Mouse (Mus musculus): Measurements from ENCODE around the gene Cers3.

The Cers3 gene

DNA sequence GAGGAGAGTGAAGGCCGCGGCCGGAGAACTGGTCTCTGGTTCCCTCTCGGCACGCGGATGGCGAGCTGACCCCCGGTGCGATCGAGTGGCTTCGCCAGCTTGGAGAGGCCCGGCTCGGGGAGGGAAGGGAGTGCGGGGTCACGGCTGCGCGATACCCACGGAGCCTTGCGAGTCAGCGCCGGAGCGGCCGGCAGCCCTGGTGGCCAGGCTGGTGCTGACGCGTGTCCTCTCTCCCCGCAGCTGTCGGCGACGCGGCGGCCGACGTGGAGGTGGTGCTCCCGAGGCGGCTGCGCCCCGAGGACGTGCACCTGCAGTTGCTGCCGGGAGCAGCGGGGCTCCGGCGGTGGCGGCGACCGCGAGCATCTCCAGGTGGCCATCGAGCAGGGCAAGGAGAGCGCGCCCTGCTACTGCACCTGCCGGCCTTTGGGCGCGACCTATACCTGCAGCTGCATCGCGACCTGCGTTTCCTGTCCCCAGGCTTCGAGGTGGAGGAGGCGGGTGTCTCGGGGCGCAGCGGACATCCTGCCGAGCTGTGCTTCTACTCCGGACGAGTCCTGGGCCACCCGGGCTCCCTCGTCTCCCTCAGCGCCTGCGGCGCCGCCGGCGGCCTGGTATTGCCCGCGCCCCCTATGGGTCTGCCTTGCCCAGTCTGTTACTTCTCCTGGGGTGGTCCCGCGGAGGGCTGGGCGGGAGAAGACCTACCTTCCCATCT lies 96.9 kb downstream of the Cers3 start:
- peak; percentile 67 for DNase-seq (ENCODE audit: low spot score)

DNA sequence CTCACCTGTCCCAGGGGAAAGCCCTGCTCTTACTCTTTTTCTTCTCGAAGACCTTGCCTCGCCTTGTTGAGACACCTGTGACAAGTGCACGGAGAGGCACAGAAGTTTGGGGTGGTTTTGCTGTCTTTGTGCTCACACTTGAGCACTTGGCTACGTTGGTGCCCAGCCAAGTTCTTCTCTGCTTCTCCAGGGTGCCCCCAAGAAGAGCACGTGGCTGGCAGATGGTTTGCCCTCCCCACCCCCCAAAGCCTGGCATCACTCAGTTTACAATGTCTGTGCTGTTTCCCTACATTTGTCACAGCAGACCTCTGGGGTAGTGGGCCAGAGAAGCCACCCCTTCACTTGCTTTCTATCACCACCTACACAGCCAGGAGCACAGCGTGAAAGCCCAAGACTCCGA lies 97.9 kb downstream of the Cers3 start:
- DNase-seq (ENCODE audit: low spot score): peak; percentile 47

DNA sequence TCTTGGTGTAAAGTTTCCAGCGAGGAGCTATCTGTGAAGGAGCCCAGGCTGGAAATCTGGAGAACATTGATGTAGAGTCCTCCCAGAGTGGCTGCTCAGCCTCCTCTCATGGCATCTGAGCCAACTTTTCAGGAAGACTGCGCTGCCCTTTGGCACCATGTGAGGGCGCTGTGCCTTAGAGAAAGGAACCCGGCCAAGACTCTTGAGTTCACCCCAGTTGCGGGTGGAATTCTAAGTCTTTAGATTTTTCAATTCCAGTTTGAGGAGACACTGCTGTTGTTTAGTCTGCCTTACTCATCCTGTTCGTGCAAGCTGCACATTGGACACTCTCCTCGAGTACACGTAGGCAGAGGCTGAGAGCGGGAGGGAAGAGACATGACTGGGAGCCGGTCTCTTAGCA lies 98.7 kb downstream of the Cers3 start:
- DNase-seq (ENCODE audit: low spot score): peak; percentile 90

DNA sequence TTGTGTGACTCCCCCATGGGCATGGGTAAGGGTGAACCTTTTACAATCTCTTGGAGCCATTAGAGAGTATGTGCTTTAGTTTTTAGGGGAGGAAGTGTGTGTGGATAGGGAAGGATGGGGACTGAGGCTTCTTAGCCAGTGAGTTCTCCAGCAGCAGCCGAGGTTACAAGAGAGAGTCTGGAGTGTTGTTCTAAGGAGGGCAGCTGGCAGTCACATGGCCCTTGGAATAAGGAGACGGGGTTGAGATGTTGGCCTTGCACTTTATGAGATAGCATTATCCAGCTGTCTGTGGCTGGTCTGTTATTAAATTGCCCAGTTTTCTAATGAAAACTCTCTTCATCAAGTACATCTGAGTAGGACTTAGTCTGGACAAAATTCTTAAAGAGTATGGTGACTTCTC lies 100.5 kb downstream of the Cers3 start:
- no peak for DNase-seq (ENCODE audit: low spot score)

DNA sequence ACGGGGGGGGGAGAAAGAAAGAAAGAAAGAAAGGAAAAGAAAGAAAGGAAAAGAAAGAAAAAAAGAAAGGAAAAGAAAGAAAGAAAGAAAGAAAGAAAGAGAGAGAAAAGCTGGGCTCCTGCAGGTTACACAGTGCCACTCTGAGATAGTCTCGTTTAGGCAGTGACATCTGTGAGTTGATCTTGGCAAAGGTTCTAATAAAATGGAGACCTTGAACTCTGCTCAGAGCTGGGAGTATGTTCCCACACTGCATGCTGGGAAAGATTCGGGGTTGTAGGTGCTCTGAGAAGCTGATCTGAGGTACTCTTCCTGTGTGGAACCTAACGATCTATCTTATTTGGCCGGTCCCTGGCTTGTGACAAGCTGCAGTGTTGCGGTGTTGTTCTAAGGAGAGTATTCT lies 103.3 kb downstream of the Cers3 start:
- DNase-seq (ENCODE audit: low spot score): no peak

DNA sequence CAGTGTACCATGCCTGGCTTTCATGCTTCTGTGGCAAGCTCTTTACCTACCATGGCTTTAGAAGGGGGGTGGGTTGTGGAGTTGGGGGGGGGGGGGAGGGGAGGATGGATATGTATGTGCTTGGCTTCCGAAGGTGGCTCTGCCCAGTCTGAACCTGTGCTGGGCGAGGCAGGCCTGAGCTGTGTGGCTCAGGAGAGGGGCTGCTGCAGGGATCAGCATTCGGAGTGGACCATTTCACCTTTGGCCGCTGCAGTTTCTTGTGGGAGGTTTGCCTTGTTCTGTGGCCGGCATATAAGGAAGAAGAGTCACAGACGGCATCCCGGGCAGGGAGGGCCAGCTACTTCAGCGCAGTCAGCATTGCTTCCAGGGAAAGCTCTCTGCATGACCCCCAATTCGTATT lies 104.0 kb downstream of the Cers3 start:
- DNase-seq (ENCODE audit: low spot score): no peak

DNA sequence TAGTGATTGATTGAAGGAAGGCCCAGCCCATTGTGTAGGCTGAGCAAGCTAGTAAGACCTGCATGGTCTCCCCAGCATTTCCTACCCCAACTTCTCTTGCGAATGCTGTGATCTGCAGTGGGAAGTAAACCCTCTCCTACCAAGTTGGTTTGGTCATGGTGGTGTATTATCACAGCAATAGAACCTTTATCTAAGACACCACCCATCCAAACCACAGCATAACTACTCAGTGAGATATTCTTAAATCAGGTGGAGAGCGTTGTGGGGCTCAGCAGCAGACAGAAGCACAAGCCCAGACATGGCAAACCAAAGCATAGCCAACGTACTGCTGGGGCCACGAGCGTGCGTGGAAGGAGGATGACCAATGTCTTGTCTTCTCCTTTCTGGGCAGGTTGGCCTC lies 106.0 kb downstream of the Cers3 start:
- no peak for DNase-seq (ENCODE audit: low spot score)

DNA sequence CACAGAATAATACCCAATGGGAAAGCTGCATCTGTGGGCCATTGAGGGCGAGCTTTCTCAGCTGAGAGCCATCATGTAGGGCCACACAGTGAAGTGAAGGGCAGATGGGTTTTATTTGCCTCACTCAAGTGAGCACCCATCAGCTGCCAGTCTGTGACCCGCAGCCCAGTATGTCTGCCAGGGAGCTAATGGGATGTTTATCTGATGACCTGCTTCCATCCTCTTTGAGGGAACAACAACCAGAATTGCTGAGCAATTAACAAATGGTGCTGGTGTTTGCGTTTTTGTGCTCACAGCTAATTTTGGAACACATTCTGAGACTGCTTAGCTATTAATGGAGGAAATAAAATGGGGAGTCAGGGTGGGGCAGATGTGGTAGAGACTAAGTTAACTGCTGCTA lies 108.9 kb downstream of the Cers3 start:
- DNase-seq (ENCODE audit: low spot score): no peak

DNA sequence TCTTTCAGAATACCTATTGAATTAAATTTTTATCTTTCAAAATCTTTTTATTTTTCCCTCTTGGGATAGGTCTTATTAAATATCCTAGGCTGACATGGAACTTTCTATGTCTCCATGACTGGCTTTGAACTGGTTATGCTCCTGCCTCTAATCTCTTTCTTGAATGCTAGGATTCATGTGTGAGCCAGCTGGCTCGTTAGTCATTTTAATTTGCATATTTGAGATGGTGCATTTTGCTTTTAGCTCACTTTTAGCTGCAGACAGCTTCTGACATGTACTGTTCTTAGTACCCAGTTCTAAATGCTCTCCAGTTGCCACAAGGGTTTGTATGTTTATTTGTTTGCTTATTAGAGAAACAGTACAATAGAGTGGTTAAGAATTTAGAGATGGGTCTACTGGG lies 114.3 kb downstream of the Cers3 start:
- DNase-seq (ENCODE audit: low spot score): no peak

DNA sequence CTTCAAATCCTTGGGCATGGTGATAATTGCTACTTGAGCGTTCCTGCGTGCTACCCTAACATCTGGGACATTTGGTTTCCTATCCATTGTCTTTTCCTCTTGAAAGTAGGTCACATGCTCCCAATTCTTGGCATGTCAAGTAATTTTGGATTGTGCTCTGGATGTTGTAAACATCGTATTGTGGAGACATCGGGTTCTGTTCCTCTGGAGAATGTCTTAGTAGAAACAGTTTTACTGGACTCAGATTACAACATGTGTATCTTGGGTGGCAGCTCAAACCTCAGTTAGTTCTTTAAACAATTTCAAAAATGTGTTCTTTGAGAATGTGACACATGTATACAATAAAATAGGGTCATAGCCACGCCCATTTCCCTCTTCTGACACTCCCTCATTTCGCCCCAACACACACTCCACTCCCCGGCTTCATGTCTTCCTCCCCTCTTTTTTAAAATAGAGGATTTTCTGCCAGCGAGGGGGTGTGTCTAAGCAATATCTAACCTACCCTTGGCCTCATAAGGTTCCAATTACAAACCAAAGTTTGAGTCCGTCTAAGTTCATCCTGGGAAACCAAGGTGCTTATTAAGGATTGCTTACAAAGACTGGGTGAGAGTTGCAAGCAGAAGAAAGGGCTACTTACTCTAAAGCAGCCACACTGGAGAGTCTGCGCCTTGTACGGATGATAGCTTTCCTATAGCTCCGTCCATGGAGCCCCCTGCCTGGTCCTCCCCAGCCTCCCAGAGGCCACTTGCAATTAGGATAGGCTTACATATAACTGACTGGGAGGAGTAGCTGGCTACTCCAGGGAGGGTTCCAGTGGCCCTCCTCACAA lies 115.2 kb downstream of the Cers3 start:
- no peak for DNase-seq (ENCODE audit: low spot score)

DNA sequence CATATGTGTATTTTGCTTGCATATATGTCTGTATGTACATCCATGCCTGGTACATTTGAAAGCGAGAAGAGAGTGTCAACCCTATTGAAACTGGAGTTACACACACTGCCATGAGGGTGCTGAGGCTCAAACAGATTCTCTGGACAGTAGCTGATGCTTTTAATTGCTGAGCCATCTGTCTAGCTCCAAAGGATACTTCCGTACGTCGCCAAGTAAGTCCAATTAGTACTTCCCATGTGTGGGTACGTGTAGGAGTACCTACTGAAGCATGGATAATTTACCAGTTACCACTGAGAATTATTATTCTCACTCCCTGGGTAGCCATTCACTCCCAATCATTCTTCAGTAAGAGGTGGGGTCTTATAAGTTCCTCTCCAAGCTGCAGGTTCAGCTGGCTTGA lies 115.9 kb downstream of the Cers3 start:
- no peak for DNase-seq (ENCODE audit: low spot score)

DNA sequence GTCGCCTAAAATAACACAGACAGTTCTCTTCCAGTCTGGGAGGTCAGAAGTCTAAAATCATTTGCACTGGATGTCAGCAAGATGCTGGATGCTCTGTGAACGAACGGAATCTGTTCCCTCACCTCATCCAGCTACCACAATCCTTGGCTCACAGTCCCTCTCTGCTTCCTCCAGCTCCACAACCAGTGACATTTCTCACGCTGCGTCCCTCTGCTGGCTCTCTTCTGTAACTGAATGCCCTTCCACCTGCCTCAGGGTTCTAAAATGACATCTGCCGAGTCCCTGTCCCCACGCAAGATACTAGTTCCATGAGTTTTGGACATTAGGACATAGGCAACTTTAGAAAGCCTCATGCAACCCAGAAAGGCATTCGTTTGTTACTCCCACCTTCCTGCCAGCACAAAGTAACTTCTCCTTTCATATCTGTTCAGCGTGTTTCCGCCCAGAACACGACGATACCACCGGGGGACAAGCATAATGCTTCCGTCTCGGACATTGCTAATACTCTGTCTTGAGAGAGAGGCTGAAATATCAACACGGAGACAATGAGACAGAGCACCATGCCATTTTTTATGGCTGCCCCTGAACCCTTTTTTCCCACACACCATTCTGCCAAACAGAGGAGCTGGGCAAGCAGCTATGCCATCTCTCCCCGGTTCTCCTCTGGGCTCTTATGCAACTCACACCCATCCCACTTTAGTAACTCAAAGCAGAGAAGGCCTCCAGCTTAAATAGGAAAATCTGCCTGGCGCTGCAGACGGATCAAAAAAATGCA lies 123.8 kb downstream of the Cers3 start:
- DNase-seq (ENCODE audit: low spot score): no peak

DNA sequence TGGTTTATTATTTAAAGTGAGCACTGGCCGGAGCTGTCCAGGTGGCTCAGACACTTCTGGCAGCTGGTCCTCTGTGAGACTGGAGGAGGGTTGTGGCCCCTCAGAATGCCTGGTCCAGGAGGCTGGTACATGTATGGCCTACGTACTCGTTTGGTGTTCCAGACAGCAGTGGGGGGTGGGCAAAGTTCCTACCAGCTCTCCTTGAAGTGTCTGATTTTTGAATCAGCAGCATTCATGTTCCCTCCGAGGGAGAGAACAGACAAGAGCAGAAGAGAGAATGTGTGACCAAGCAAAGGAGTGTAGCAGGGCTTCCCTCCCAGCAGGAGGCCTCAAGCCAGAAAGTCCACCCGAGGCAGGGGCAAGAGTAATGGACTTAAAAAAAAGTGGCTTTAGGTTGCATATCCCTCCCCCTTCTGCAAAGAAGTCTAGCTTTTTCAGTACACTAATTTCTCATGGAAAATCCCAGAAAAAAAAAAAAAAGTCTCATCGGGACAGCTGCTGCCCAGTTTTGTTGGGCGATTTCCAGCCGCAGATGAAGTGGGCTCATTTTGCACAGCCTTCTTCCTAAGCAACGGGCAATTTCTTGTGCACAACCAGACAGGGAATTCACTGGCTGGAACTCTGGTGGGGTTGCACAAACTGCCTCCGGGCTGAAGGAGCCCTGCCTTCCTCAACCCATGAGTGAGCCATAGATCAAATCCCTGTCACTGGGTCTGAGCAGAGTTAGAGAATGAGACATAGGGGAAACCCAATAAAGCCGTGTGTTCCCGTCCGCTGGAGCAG lies 124.6 kb downstream of the Cers3 start:
- peak; percentile 59 for DNase-seq (ENCODE audit: low spot score)

DNA sequence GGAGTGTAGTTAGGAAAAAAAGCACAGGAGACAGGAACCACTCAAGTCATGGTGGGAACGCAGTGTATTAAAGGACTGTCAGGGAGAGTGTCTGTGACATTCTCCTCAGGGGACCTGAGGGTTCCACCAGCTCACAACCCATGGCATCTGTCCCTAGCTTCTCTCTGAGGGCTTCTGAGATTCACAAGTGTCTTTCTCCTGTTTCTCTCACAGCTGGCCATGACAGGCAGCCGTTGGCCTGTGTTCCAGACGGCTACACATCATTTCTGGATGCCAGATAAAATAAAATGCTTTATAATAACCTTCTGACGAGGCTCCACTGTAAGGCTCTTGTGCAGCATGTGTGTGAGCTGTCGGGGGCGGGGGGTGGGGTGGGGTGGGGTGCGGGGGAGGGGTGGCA lies 128.2 kb downstream of the Cers3 start:
- DNase-seq (ENCODE audit: low spot score): no peak

DNA sequence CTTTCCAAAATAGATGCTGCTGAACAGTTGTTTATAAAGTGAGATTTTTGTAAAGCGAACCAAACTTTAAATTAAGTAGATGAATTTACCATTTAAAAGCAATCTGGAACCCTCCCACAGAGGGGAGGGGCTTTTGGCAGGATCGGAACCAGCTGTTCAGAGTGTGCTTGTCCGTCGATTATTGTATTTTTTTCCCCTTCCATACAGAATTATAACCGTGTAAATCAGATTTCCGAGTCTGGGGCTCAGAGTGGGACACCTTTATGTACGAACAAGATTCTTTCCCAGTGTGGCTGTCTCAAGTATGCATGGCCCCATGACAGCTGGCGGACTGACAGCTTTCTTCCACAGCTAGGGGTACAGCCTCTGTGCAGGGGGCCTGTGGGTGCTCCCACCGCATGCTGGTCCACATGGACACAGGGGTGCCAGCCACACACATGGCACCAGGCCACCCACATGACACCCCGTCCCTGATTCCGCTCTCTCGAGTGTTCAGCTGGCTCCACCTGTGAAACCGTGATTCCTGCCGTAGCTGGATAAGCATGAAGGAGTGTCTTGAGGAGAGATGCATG lies 128.7 kb downstream of the Cers3 start:
- DNase-seq (ENCODE audit: low spot score): no peak

DNA sequence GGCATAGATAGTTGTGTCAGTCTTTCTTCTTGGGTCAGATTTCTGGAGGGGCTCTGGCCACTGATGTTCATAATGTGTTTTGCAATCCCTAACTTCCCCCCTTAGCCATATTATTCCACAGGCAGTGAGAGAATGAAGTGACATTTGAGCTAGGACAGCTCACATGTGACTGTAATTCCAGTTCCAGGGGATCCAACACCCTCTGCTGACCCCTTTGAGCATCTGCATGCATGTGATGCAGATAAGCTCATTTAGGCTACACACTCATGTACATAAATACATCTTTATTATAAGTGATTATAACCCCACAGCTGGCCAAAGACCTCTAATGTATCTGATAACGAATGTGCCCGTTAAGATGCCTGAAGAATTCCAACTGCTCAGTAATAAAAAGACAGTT lies 129.9 kb downstream of the Cers3 start:
- DNase-seq (ENCODE audit: low spot score): no peak
